Mouse (Mus musculus) ES-E14 (cell line): ENCODE results near the gene Tchhl1.

Source experiments
- CHD2 ChIP-seq: IDR thresholded peaks from 2 replicates; pipeline ENCODE4 v1.6.1; 2014; ENCODE audit warnings: mild to moderate bottlenecking, low read depth, low read length, inconsistent platforms
- MAFK ChIP-seq: IDR thresholded peaks from 2 replicates; pipeline ENCODE4 v1.6.1; 2014; ENCODE audit warnings: mild to moderate bottlenecking, low read depth, low read length, inconsistent platforms; ENCODE audit not compliant: insufficient read depth
- ZNF384 ChIP-seq: IDR thresholded peaks from 2 replicates; pipeline ENCODE4 v1.6.1; 2012; ENCODE audit warnings: low read depth, low read length, inconsistent platforms

- TF ChIP-seq MAFK (no peak), ZNF384 (no peak), CHD2 (no peak)
Observed at GRCm38 (mm10) chr3:93466556-93466955, 2.0 kb upstream of the Tchhl1 start.
